Mouse (Mus musculus) layer of hippocampus, adult 8-10 months (tissue): ENCODE results near the gene Enpep. TPM values are rescaled to one million over a fixed set of nuclear protein-coding genes. Genes with fewer than 3 reads are reported as not detected.

ENCODE experiments used
- DNase-seq, 2 experiments: peaks; one replicate each; pipeline ENCODE4 v3.0.0; 2022; ENCODE audit warnings: low spot score in 2 of 2
- total RNA-seq, 4 experiments: library from RNA; stranded (reverse); gene quantifications; 2 replicates each; pipeline ENCODE4 v1.2.4; 2022

The Enpep gene
- total RNA-seq, result 1 to 10 TPM; 1.4 to 2.1 (median 1.8) TPM

DNA sequence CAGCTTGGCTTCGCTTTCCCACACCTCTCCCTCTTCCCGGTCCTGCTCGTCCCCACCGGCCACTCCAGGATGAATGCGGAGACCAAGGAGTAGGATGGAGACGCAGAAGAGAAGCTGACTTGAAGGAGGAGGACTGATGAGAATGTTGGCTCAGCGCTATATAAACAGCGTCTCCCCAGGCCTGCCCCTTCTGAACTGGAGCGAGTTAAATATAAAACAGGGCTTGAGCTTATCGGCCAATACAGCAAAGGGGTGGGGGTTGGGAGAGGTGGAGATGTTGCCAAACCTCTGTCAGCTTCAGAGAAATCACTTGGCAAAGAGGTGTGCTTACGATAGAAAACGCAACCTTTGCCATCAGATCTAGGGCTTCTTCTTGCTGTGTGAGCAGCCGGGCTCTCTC is at the start of gene Enpep:
Gene Enpep (minus strand): TSS at position 135 of the 400 bp plus-strand sequence.
- no peak for DNase-seq

- no peak for DNase-seq
Observed at GRCm38 (mm10) chr3:129379109-129379508, 46.6 kb upstream of the Enpep start.

DNA sequence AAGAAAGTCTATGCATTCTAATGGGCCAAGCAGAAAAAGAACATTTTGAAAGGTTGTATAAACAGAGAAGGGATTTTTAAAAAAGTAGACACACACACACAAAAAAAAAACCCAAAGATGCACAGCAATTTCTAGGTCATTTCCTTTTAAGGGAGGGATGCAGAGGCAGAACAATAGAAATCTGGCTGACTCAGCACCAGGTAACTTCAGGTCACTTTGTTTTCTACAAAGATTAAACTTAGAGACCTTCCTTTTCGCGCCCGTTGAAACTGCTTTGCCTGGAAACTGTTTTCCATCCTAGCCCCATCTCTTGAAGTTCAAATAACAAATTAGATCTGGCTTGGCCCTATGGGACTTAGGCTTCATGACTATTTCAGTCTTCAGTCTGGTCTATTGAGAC is 42.6 kb upstream of the Enpep start:
- no peak for DNase-seq

- no peak for DNase-seq
Observed at GRCm38 (mm10) chr3:129373108-129373507, 40.6 kb upstream of the Enpep start.

- DNase-seq, result no peak
Observed at GRCm38 (mm10) chr3:129369491-129369890, 37.0 kb upstream of the Enpep start.

DNA sequence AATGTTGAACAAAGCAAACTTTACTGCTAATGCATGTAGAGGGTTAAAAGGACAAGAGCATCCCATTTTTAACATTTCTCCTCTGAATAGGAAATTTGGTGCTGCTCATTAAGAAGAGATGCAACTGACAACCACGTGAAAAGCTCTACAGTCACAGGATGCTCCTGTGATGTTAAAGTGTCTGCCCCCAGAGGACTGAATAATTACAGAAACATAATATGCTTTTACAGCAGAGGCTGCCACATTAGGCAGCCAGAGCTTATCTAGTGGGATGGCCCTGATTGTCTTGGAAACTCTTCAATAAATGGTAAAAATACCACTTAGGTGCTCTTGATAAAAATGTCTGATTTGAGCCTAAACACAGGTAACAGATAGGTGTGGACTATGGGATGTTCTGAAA is 33.4 kb upstream of the Enpep start:
- no peak for DNase-seq

- DNase-seq, result no peak
Observed at GRCm38 (mm10) chr3:129364818-129365390, 32.4 kb upstream of the Enpep start.

DNA sequence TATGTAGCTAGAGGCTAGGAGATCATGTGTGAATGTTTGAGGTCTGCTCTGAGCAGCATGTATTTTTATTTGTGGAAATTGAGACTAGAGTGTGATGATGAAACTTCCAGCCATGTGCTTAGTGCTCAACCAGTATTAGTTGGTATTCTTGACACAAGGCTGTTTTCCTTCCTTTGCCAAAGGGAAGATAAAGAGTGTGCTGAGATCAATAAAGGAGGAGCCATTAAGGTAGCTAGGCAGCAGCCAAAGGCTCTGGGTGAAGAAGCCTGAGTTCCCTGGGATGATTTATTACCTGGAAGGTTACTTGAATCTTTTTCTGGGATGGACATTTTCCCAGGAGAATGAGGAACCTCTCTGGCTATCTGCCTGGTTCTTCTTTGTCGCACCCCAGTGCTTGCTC is 30.9 kb upstream of the Enpep start:
- DNase-seq, result no peak

DNA sequence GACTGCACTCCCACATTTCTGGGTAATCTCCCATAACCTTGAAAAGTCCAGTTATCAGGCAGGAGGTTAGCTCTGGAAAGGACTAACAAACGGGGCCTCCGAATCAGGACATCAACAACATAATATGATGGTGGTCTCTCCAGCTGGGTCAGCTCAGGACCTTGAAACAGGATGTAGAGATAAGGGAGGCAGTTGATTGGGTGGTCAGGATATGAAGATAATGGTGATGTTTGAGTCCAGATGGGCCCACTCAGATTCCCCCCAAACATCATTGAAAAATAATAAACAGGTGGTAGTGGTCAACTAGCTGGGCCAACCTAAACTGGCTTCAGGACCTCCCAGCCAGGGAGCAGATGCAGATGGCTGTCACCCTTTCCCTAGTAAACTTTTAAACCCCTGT is 25.6 kb upstream of the Enpep start:
- DNase-seq, result no peak

DNA sequence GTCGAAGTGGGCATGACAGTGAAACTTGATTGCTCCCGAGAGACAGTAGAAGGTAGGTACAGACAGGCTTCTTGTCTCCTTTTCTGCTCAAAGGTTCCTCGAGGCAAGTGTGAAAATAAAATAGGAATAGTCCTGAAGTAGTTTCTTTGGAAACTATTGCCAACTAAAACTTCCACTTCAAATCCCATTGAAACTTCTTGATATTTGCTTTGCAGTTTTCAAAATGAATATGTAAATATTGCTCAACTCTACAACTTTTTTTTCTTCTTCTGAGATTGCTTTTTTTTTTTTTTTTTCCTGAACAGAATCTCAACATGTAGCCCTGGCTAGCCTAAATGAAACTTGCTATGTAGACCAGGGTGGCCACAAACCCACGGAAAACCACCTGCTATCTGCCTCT is 21.4 kb upstream of the Enpep start:
- no peak for DNase-seq

DNA sequence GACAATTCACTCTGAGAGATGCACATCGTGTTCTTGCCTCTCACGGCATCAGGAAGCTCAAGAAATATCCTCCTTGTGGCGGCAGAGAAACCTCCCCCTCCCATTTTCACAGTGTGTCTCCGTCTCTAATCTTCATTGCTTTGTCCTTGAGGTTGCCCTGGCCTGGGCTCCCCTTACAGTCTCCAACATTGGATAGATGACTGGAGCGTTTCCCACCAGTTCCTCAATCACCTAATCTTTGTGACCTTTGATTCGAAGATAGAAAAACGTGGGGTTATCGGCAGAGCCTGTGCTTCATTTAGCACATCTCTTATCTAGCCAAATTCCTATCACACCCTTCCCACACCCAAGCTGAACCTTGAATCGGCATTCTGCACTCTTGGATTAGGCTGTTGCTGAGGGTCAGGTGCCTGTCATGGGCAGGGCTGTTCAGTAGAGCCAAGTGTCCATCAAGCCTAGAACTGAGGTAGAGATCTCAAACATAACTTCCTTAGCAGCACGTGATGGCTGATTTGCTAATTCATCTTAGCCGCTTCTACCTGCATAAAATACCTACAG is 18.9 kb upstream of the Enpep start:
- DNase-seq, result no peak

- DNase-seq, result no peak
Observed at GRCm38 (mm10) chr3:129347277-129347676, 14.8 kb upstream of the Enpep start.

DNA sequence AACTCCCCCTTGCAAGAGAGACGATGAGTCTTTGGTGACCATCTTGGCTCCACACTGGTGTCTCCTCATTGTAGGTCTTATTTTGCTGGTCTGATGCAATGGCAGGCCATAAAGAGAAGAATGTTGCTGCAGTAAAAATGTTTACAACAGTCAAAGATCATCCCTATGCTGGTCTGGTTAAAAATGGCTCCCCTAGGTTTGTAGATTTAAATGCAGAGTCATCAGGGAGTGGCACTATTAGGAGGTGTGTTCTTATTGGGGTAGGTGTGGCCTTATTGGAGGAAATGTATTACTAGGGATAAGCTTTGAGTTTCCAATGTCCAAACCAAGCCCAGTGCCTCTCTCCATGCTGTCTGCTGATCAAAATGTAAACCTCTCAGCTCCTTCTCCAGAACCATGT is 10.2 kb upstream of the Enpep start:
- DNase-seq, result no peak

DNA sequence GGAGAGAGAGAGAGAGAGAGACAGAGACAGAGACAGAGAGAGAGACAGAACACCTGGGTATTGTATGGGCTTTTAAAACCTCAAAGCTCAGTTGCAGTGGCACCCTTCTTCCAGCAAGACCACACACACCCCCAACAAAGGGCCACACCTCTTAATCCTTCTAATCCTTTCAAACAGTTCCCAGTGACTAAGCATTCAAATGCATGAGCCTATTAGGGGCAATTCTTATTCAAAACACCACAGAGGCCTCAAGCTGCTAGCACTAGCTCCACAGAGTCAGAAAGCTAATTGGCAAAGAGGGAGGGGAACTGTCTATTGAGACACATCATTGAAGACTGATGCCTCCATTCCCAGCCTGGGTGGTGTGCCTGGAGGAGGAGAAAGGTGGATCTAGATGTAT is 8.5 kb upstream of the Enpep start:
- DNase-seq, result no peak

DNA sequence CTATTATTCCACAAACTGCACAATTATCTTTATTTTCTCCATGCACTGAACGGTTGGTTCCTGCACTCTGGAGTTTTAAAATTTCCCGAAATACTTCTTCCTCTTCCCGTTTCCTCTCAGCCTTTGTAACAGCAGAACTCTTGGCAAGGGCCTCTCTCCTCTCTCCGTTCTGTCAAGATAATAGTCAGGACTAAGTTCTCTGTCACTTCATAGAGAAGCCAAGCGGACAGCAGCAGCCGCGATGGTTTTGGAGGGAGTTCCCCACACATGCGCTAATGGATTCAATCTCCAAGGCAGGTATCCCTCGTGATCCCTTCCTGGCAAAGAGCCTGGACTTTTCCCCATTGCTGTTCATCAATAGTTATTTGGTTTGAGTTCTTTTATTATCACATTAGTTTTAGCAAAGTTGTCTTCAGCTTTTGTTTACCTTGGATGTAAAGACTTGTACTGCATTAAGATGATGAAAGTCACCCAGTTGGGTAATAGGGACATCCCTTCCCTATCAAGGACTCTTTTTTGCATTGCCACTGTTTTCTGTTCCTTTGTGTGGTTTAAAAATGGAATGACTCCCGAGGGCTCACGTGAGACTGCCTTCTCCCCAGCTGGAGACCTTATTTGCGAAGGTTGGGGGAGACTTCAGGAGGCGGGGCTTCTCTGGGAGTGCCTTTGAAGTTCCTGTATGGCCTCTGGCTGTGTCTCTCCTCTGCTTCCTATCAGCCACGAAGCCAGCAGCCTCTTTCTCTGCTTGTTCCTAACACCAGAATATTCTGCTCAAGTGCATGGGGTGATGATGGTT is 6.0 kb upstream of the Enpep start:
- DNase-seq, result no peak

- no peak for DNase-seq
Observed at GRCm38 (mm10) chr3:129332142-129332541, 378 bp downstream of the Enpep start.

GRCm38 (mm10) chr3:129331427-129331826 is 1.1 kb downstream of the Enpep start:
- DNase-seq, result no peak

DNA sequence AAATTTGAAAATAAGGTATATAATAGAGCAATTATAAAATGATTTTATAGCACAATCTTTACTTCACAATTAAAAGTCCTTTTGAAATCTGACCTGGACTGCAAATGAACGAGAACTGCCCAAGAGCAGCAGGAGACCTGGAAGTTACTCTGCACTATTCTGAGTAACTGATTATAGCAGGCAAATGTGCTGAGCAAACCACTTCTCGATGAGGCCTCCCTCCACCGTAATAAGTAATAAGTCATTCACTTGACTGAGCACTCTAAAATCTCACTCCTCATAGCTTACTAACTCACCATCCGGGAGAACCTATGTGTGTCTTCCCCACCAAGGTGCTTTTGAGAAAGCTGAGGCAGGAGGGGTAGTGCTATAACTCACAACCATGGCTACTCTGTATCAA is 4.5 kb downstream of the Enpep start:
- DNase-seq, result no peak

DNA sequence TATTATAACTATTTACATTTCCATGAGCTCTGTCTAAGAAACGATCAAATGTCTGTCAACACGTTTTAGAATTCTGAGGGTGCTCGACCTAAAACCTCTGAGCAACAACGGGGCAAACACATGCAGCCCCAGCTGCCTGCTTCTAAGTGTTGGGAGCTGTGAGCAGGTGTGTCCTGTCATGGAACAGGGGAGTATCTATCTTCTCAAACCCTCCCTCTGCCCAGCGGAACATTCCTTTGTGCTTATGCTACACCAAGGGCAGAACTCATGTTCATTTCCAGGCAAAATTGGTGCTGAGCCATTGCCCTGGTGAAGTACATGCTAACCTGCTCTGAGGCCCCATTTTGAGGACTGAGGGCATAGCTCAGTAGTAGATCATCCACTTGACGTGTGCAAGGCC is 10.9 kb downstream of the Enpep start:
- DNase-seq, result no peak

DNA sequence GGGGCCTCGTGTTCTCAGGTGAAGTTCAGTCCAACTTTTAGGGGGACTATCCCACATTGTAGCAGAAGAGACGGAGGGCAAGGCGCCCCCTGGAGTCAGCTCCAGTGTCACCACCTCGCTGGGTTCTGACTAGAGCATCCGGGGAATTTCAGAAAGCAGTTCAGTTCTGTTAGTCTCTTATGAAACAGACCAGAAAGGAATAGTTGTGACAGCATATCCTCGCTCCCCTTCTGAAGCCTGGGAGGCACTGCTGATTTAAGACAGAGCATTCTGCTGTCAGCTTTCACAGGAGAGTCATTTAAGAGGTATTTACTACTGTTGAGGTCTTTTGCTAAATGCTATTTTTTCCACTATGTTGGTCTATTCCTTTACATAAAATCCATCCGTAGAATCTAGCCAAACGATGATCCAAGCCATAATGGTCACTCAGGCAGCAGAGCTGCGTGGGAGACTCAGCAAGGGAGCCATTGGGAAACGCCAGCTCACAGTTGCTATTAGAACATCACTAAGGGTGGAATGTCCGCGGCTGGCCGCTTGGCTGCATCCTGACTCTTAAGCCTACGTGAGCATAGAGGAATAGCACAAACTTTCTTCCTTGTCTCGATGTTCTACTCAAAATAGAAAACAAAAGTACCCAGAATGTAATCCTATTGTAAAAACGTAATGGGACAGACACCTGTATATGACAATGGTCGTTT is 15.3 kb downstream of the Enpep start:
- no peak for DNase-seq

- DNase-seq, result no peak
Observed at GRCm38 (mm10) chr3:129313671-129314415, 18.7 kb downstream of the Enpep start.

GRCm38 (mm10) chr3:129313221-129313620 is 19.3 kb downstream of the Enpep start:
- no peak for DNase-seq
